ENCODE assay signal across 12 mouse cellular contexts in the genomic region with DNA sequence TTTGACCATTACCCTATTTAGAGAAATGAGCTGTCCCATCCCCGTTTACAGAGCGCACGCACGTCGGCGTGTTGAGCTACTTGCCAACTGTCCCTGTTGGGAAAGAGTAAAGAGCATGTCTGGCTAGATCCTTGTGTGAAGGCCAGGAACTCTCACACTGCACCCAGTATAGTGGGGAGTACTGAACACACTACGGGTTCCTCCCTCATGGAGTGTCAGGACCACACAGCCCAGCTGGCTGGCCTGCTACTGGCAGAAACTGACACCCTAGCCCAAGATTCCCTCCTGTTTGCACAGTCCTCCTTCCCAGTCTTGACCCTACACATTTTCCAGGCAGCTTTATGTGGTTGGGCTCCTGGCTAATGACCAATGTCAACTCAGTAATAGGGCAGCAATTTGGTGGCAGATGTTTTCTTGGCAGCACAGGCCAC. TPM values are rescaled to one million over a fixed set of nuclear protein-coding genes. Genes with fewer than 3 reads are reported as not detected.
DNase-seq lines count a peak whose midpoint lies in the region; ATAC-seq and TF ChIP-seq lines count a peak whose summit lies in the region.
"Had no signal": no experiment of that assay in that cellular context is flagged by ENCODE, and none has a peak within 500 bp of the region (broad histone marks: within the 10 kb centered on the region; RNA-seq: fewer than 3 reads in every experiment).

No protein-coding gene starts in this region.

- no peaks in the 10 kb centered on the region for H3K27me3 ChIP-seq in limb, embryonic 13.5 days
- no peaks in the 10 kb centered on the region for H3K27me3 ChIP-seq in myocyte (ENCODE audit: control insufficient read depth, insufficient read depth, insufficient read length)
- H3K27me3 ChIP-seq: embryonic facial prominence, embryonic 12.5 days had no signal

- no peaks in the 10 kb centered on the region for H3K9me3 ChIP-seq in limb, embryonic 13.5 days
- H3K9me3 ChIP-seq: embryonic facial prominence, embryonic 12.5 days had no signal

- H3K79me2 ChIP-seq in myocyte (ENCODE audit: control insufficient read depth, insufficient read depth): no peaks in the 10 kb centered on the region

- 0 out of 2 replicates have a peak overlapping the region, but pooled peaks have one; percentile 9 for H3K4me2 ChIP-seq in limb, embryonic 13.5 days (replicated peaks)
- H3K4me2 ChIP-seq in myocyte (ENCODE audit: low read depth): peak overlapping the region; percentile 34
- H3K4me2 ChIP-seq: embryonic facial prominence, embryonic 12.5 days had no signal

- H3ac ChIP-seq in myocyte (ENCODE audit: control insufficient read depth, insufficient read length): no peak overlapping the region

- H3K27ac ChIP-seq in limb, embryonic 13.5 days: peak overlapping the region; percentile 58

- H3K4me1 ChIP-seq in limb, embryonic 13.5 days: peaks cover 44% of the 10 kb centered on the region

- no peak for TF ChIP-seq POLR2A in myocyte (IDR thresholded peaks at IDR 0.05; ENCODE audit: insufficient read length, low read depth)

- no peak overlapping the region for H3K9ac ChIP-seq in limb, embryonic 13.5 days
- H3K9ac ChIP-seq: embryonic facial prominence, embryonic 12.5 days had no signal

- DNase-seq in heart, postnatal 4 days: peak; percentile 23
- no peak for DNase-seq in heart, adult 18-20 months
- peak; percentile 21 for DNase-seq in ovary, postnatal 36 days (ENCODE audit: low spot score)
- no peak for DNase-seq in ovary, postnatal 10 days (ENCODE audit: low spot score)
- DNase-seq in cerebellum, postnatal 25 days: no peak
- DNase-seq: right cerebral cortex, postnatal 4 days; thymus, adult 18-20 months had no signal

- WGBS in limb, embryonic 13.5 days: 66% methylated on average over 7 of the region's 7 CpGs

- H3K4me3 ChIP-seq in limb, embryonic 13.5 days: no peak overlapping the region
- no peak overlapping the region for H3K4me3 ChIP-seq in myocyte
- H3K4me3 ChIP-seq: embryonic facial prominence, embryonic 12.5 days had no signal

- H3K36me3 ChIP-seq in limb, embryonic 13.5 days: peaks cover 8% of the 10 kb centered on the region
- no peaks in the 10 kb centered on the region for H3K36me3 ChIP-seq in myocyte (ENCODE audit: control insufficient read depth, insufficient read depth)
- H3K36me3 ChIP-seq: embryonic facial prominence, embryonic 12.5 days had no signal

- no peak; the same call in 1 of the 2 replicates for ATAC-seq in limb, embryonic 13.5 days (ENCODE audit: low FRiP score, low read depth)
- no peak for ATAC-seq in activated CD4-positive, CD25-positive, alpha-beta regulatory T cell, adult 4 months
- ATAC-seq: inflammation-experienced regulatory T-cells, adult 6 months had no signal

TF ChIP-seq in myocyte, 11 proteins besides CTCF, POLR2A, EP300 and RAD21:
- peak in 1 of 3 experiments; percentile 2 for TF ChIP-seq MYOG (IDR thresholded peaks at IDR 0.05; ENCODE audit: control insufficient read depth in 1 of 3, insufficient read depth in 1 of 3, insufficient read length in 2 of 3, low read depth in 2 of 3)
- TF ChIP-seq MYOD1 (IDR thresholded peaks at IDR 0.05; ENCODE audit: control insufficient read depth in 1 of 3, insufficient read length in 2 of 3, low read depth in 2 of 3): peak in 1 of 3 experiments; percentile 10
- TF ChIP-seq USF1 (IDR thresholded peaks at IDR 0.05; ENCODE audit: low read depth): no peak
TF ChIP-seq in myocyte: peak in this region for 2.

RNA-seq across cellular contexts. Expression of a gene that starts 5.3 kb away (rescaled TPM):
- total RNA-seq in heart, postnatal 4 days (2021): 1 to 10 TPM; 2.7 to 3.0 TPM
- total RNA-seq in heart, adult 18-20 months (2021): 10 to 100 TPM; 13.4 to 18.3 TPM
- polyA plus RNA-seq in limb, embryonic 13.5 days (2015; fragmentation: Nextera tagmentation; extraction: Ambion mirVana): 1.7 and 2.2 TPM in 2 replicates
- polyA plus RNA-seq in myocyte (2012; fragmentation: generic; extraction: Trizol): 2.6 TPM
- polyA plus RNA-seq in activated CD4-positive, CD25-positive, alpha-beta regulatory T cell, adult 4 months (2017; shearing (Covaris generic)): 10 to 100 TPM; 13.5 to 17.6 TPM

Comparison
In these comparisons a context has a peak if more than half of its experiments do, and no peak if none do; other contexts are left out.
1. DNase-seq: peak in heart, postnatal 4 days (single experiment) and ovary, postnatal 36 days (single experiment); none in heart, adult 18-20 months (0 of 2), ovary, postnatal 10 days (single experiment) and cerebellum, postnatal 25 days (0 of 2).